Mouse (Mus musculus) MEL (cell line): ENCODE results near the gene Fgr. TPM values are rescaled to one million over a fixed set of nuclear protein-coding genes. Genes with fewer than 3 reads are reported as not detected.

Experiments used
- DNase-seq: peaks from one replicate; pipeline ENCODE4 v3.0.0; 2011; ENCODE audit warnings: low read depth, low spot score
- H3K27ac ChIP-seq: 2 replicates; pipeline ENCODE4 v1.5.1; 2012; ENCODE audit warnings: low read depth, mild to moderate bottlenecking, control low read depth, low read length, moderate library complexity; ENCODE audit not compliant: control insufficient read depth
- H3K27me3 ChIP-seq, 2 experiments: fragments of 150-350 bp in 1 of 2; sonication (generic) in 1 of 2; 2 replicates each; pipeline ENCODE4 v1.6.1; 2012; ENCODE audit warnings: low read length in 2 of 2, mild to moderate bottlenecking in 2 of 2, improper control_type of control experiment in 1 of 2, moderate library complexity in 1 of 2; ENCODE audit not compliant: insufficient read depth in 2 of 2, control insufficient read depth in 1 of 2
- H3K36me3 ChIP-seq, 2 experiments: 2 replicates each; pipeline ENCODE4 v1.6.1; 2012 to 2014; ENCODE audit warnings: low read length in 2 of 2, improper control_type of control experiment in 1 of 2, inconsistent platforms in 1 of 2, mild to moderate bottlenecking in 1 of 2; ENCODE audit not compliant: insufficient read depth in 2 of 2, control insufficient read depth in 1 of 2
- H3K4me1 ChIP-seq, 2 experiments: fragments of 150-350 bp in 1 of 2; sonication (generic) in 1 of 2; 2 replicates each; pipeline ENCODE4 v1.6.1; 2012; ENCODE audit warnings: low read length in 2 of 2, improper control_type of control experiment in 1 of 2, mild to moderate bottlenecking in 1 of 2; ENCODE audit not compliant: insufficient read depth in 2 of 2, control insufficient read depth in 1 of 2
- H3K4me3 ChIP-seq, 2 experiments: fragments of 150-350 bp in 1 of 2; sonication (generic) in 1 of 2; 2 replicates each; pipeline ENCODE4 v1.5.1; 2012; ENCODE audit warnings: low read depth in 2 of 2, low read length in 2 of 2, mild to moderate bottlenecking in 2 of 2, moderate library complexity in 2 of 2, control low read depth in 1 of 2, improper control_type of control experiment in 1 of 2; ENCODE audit not compliant: control insufficient read depth in 1 of 2, insufficient read depth in 1 of 2
- H3K79me2 ChIP-seq: 2 replicates; pipeline ENCODE4 v1.6.1; 2012; ENCODE audit warnings: mild to moderate bottlenecking, low read length, moderate library complexity; ENCODE audit not compliant: control insufficient read depth, poor library complexity, insufficient read depth
- H3K9ac ChIP-seq: 2 replicates; pipeline ENCODE4 v1.6.1; 2012; ENCODE audit warnings: low read depth, mild to moderate bottlenecking, control low read depth, low read length, moderate library complexity; ENCODE audit not compliant: control insufficient read depth, poor library complexity, severe bottlenecking
- H3K9me3 ChIP-seq: fragments of 150-350 bp; sonication (generic); replicated peaks from 2 replicates; pipeline ENCODE4 v1.6.1; 2012; ENCODE audit warnings: mild to moderate bottlenecking, low read length, improper control_type of control experiment, moderate library complexity; ENCODE audit not compliant: insufficient read depth
- CHD2 ChIP-seq: IDR thresholded peaks from 2 replicates; pipeline ENCODE4 v1.6.1; 2011; ENCODE audit warnings: low read length, improper control_type of control experiment
- CTCF ChIP-seq, 3 experiments: IDR thresholded peaks in 2 of 3; conservative IDR thresholded peaks in 1 of 3; 2 replicates each; pipeline ENCODE4 v1.5.1; 2011 to 2012; ENCODE audit warnings: low read length in 3 of 3, low read depth in 2 of 3, mild to moderate bottlenecking in 2 of 3, improper control_type of control experiment in 1 of 3, inconsistent platforms in 1 of 3, mixed read lengths in 1 of 3, moderate library complexity in 1 of 3; ENCODE audit not compliant: control insufficient read depth in 1 of 3, insufficient read depth in 1 of 3, poor library complexity in 1 of 3, severe bottlenecking in 1 of 3
- E2F4 ChIP-seq: IDR thresholded peaks from 2 replicates; pipeline ENCODE4 v1.6.1; 2011; ENCODE audit warnings: low read depth, low read length, improper control_type of control experiment, borderline replicate concordance
- ELF1 ChIP-seq: IDR thresholded peaks from 2 replicates; pipeline ENCODE4 v1.6.1; 2014; ENCODE audit warnings: low read depth, mild to moderate bottlenecking, inconsistent platforms, low read length, improper control_type of control experiment, moderate library complexity
- EP300 ChIP-seq, 2 experiments: IDR thresholded peaks; 2 replicates each; pipeline ENCODE4 v1.6.1; 2011; ENCODE audit warnings: improper control_type of control experiment in 2 of 2, low read length in 2 of 2, low read depth in 1 of 2, mild to moderate bottlenecking in 1 of 2
- GATA1 ChIP-seq: IDR thresholded peaks from 2 replicates; pipeline ENCODE4 v1.6.1; 2011; ENCODE audit warnings: low read depth, low read length, improper control_type of control experiment
- HCFC1 ChIP-seq: IDR thresholded peaks from 2 replicates; pipeline ENCODE4 v1.6.1; 2012; ENCODE audit warnings: low read depth, mild to moderate bottlenecking, inconsistent platforms, low read length, improper control_type of control experiment, moderate library complexity
- JUND ChIP-seq: IDR thresholded peaks from 2 replicates; pipeline ENCODE4 v1.6.1; 2011; ENCODE audit warnings: low read depth, mild to moderate bottlenecking, improper control_type of control experiment, low read length
- KAT2A ChIP-seq: conservative IDR thresholded peaks from 2 replicates; pipeline ENCODE4 v1.6.1; 2012; ENCODE audit warnings: low read depth, low read length, improper control_type of control experiment, inconsistent platforms
- MAFK ChIP-seq: IDR thresholded peaks from 2 replicates; pipeline ENCODE4 v1.6.1; 2011; ENCODE audit warnings: low read depth, mild to moderate bottlenecking, low read length, improper control_type of control experiment, borderline replicate concordance
- MAX ChIP-seq: IDR thresholded peaks from 2 replicates; pipeline ENCODE4 v1.6.1; 2011; ENCODE audit warnings: low read length, improper control_type of control experiment
- MXI1 ChIP-seq: IDR thresholded peaks from 2 replicates; pipeline ENCODE4 v1.6.1; 2011; ENCODE audit warnings: mild to moderate bottlenecking, low read depth, low read length, improper control_type of control experiment
- MYB ChIP-seq: IDR thresholded peaks from 2 replicates; pipeline ENCODE4 v1.6.1; 2011; ENCODE audit warnings: mild to moderate bottlenecking, low read depth, low read length, improper control_type of control experiment
- NRF1 ChIP-seq: IDR thresholded peaks from 2 replicates; pipeline ENCODE4 v1.6.1; 2014; ENCODE audit warnings: low read depth, mild to moderate bottlenecking, inconsistent platforms, low read length, improper control_type of control experiment, moderate library complexity; ENCODE audit not compliant: poor library complexity, insufficient read depth, severe bottlenecking
- POLR2A ChIP-seq, 2 experiments: IDR thresholded peaks; 2 replicates each; pipeline ENCODE4 v1.6.1; 2011 to 2012; ENCODE audit warnings: low read length in 2 of 2, mild to moderate bottlenecking in 2 of 2, control low read depth in 1 of 2, improper control_type of control experiment in 1 of 2, low read depth in 1 of 2, moderate library complexity in 1 of 2; ENCODE audit not compliant: control insufficient read depth in 1 of 2, insufficient read depth in 1 of 2, poor library complexity in 1 of 2
- POLR2AphosphoS5 ChIP-seq: IDR thresholded peaks from 2 replicates; pipeline ENCODE4 v1.6.1; 2012; ENCODE audit warnings: low read depth, borderline replicate concordance, mild to moderate bottlenecking, inconsistent platforms, low read length, moderate library complexity, mixed read lengths
- RAD21 ChIP-seq: IDR thresholded peaks from 2 replicates; pipeline ENCODE4 v1.6.1; 2011; ENCODE audit warnings: mild to moderate bottlenecking, low read depth, low read length, improper control_type of control experiment
- RCOR1 ChIP-seq: IDR thresholded peaks from 2 replicates; pipeline ENCODE4 v1.6.1; 2012; ENCODE audit warnings: low read depth, mild to moderate bottlenecking, inconsistent platforms, low read length, improper control_type of control experiment
- SIN3A ChIP-seq: IDR thresholded peaks from 2 replicates; pipeline ENCODE4 v1.6.1; 2012; ENCODE audit warnings: low read length, improper control_type of control experiment, inconsistent platforms
- TAL1 ChIP-seq: IDR thresholded peaks from 2 replicates; pipeline ENCODE4 v1.6.1; 2012; ENCODE audit warnings: mild to moderate bottlenecking, inconsistent platforms, low read length, moderate library complexity, mixed read lengths
- TBP ChIP-seq: IDR thresholded peaks from 2 replicates; pipeline ENCODE4 v1.8.0; 2011; ENCODE audit warnings: low read depth, low read length, improper control_type of control experiment
- TCF12 ChIP-seq: IDR thresholded peaks from 2 replicates; pipeline ENCODE4 v1.6.1; 2014; ENCODE audit warnings: low read depth, mild to moderate bottlenecking, inconsistent platforms, low read length, improper control_type of control experiment, moderate library complexity
- UBTF ChIP-seq: IDR thresholded peaks from 2 replicates; pipeline ENCODE4 v1.6.1; 2012; ENCODE audit warnings: low read depth, mild to moderate bottlenecking, inconsistent platforms, low read length, improper control_type of control experiment, moderate library complexity, borderline replicate concordance; ENCODE audit not compliant: insufficient read depth
- USF1 ChIP-seq: IDR thresholded peaks from 2 replicates; pipeline ENCODE4 v1.6.1; 2014; ENCODE audit warnings: low read depth, mild to moderate bottlenecking, inconsistent platforms, low read length, improper control_type of control experiment, moderate library complexity
- ZC3H11A ChIP-seq: IDR thresholded peaks from 2 replicates; pipeline ENCODE4 v1.6.1; 2012; ENCODE audit warnings: low read depth, mild to moderate bottlenecking, inconsistent platforms, low read length, improper control_type of control experiment
- ZMIZ1 ChIP-seq: IDR thresholded peaks from 2 replicates; pipeline ENCODE4 v1.6.1; 2012; ENCODE audit warnings: low read depth, mild to moderate bottlenecking, inconsistent platforms, low read length, improper control_type of control experiment, moderate library complexity
- polyA plus RNA-seq, 2 experiments: library from polyadenylated mRNA; stranded (reverse) in 1 of 2; unstranded in 1 of 2; fragments of >175 nt in 1 of 2; fragments of >200 nt in 1 of 2; gene quantifications; 2 replicates each; pipeline versions ENCODE4 v1.2.1 to v1.2.4; 2012; ENCODE audit warnings: low replicate concordance in 2 of 2, low read depth in 1 of 2; ENCODE audit not compliant: insufficient read length in 2 of 2, insufficient read depth in 1 of 2, missing spikeins in 1 of 2
- total RNA-seq: library from RNA; depleted of rRNA; stranded (reverse); fragments of 300-350 nt; gene quantifications from 2 replicates; pipeline ENCODE4 v1.2.3, GENCODE M21; 2012

The Fgr gene
- total and polyA plus RNA-seq, 3 experiments = not detected

GRCm38 (mm10) chr4:133021181-133021671 is 47.3 kb downstream of the Fgr start:
- Histone ChIP-seq H3K79me2 (no peaks in the 10 kb centered on the region), H3K4me3 (no peak overlapping the region), H3K27me3 (no peaks in the 10 kb centered on the region), H3K9me3 (no peaks in the 10 kb centered on the region), H3K4me1 (peaks cover 0 to 9% of the 10 kb centered on the region in 2 experiments; a peak in 1 of 4 replicates), H3K27ac (no peak overlapping the region), H3K9ac (no peak overlapping the region), H3K36me3 (peaks cover 0 to 3% of the 10 kb centered on the region in 2 experiments; a peak in 1 of 4 replicates)
- TF ChIP-seq NRF1 = no peak
- no peak for TF ChIP-seq RAD21
- no peak for TF ChIP-seq MYB
- no peak for TF ChIP-seq ZMIZ1
- TF ChIP-seq GATA1 = no peak
- no peak for TF ChIP-seq EP300 (IDR thresholded peaks at IDR 0.05; ENCODE audit: low read depth in 1 of 2, low read length in 2 of 2)
- no peak for TF ChIP-seq KAT2A
- DNase-seq = no peak

DNA sequence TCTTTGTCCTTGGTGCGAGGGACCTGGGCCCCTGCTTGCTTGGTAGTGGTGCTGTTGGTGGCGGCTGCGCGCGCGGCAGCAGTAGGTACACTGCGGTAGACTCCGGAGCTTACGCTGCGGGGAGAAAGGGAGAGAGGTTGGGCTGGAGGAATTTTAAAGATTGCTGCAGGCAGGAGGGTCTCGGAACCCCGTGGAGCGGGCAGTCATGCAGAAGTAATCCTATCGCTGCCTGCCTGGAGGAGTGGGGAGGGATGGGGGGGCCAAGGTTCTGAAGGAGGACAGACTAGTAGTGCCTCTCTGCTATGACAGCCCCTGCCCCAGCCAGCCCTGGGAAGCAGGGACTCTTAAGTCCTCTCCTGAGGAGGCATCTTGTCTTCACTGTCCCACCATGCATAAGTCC is 48.3 kb downstream of the Fgr start:
- H3K9me3 ChIP-seq = no peaks in the 10 kb centered on the region
- H3K27ac ChIP-seq = no peak overlapping the region
- no peak overlapping the region for H3K4me3 ChIP-seq
- no peaks in the 10 kb centered on the region for H3K79me2 ChIP-seq
- no peaks in the 10 kb centered on the region for H3K27me3 ChIP-seq
- no peak for DNase-seq
- no peak for TF ChIP-seq ELF1
- TF ChIP-seq ZC3H11A = no peak
- no peak for TF ChIP-seq TAL1
- TF ChIP-seq TCF12 = no peak
- TF ChIP-seq MAX = no peak
- no peak for TF ChIP-seq KAT2A
- TF ChIP-seq JUND = no peak
- TF ChIP-seq MYB = no peak
- no peak for TF ChIP-seq CHD2
- H3K9ac ChIP-seq = no peak overlapping the region
- peaks cover 0 to 1% of the 10 kb centered on the region in 2 experiments; a peak in 1 of 4 replicates for H3K36me3 ChIP-seq
- H3K4me1 ChIP-seq = peaks cover 0 to 2% of the 10 kb centered on the region in 2 experiments; a peak in 1 of 4 replicates

DNA sequence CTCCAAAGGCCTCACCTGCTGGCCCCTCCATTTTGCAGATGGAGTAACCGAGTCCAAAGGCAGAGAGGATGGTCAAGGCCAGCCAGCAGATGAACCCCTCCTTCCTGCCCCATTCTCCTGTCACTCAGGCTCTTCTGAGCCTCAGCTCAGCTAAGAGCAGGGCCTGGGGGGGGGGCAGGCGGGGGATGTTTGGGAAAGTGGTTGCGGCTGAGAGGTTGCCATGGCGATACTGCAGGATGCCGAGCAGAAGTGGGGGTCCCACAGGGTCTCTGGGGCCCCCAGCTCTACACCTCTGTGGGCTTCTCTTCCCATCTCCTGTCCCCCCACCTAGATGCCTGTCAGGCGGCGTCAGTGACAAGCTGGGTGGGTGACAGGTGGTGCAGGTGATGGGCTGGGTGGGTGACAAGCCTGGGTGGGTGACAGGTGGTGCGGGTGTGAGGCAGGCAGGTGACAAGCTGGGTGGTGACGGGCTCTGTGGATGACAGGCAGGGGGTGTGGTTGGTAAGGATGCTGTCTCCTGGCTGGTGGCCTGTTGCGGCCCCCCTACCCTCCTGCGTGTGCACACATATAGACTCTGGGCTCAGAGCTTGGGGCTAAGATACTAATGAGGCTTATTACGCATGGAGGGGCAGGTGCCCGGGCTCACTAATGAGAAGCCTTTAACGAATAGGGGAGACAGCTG is 49.2 kb downstream of the Fgr start:
- Histone ChIP-seq H3K4me1 (peaks cover 0 to 3% of the 10 kb centered on the region in 2 experiments; a peak in 1 of 4 replicates), H3K36me3 (no peaks in the 10 kb centered on the region), H3K9me3 (no peaks in the 10 kb centered on the region), H3K79me2 (no peaks in the 10 kb centered on the region), H3K27ac (no peak overlapping the region), H3K9ac (no peak overlapping the region), H3K4me3 (no peak overlapping the region), H3K27me3 (no peaks in the 10 kb centered on the region)
- no peak for DNase-seq
- TF ChIP-seq ZC3H11A (no peak), E2F4 (no peak), POLR2A (IDR thresholded peaks at IDR 0.05; ENCODE audit: control insufficient read depth in 1 of 2, insufficient read depth in 1 of 2, low read depth in 1 of 2, low read length in 2 of 2, poor library complexity in 1 of 2) (no peak), SIN3A (no peak), MXI1 (no peak), TBP (no peak), USF1 (no peak), CTCF (IDR thresholded peaks at IDR 0.05 in 2 of 3, conservative IDR thresholded peaks at IDR 0.05 in 1 of 3; ENCODE audit: control insufficient read depth in 1 of 3, insufficient read depth in 1 of 3, low read depth in 2 of 3, low read length in 3 of 3, poor library complexity in 1 of 3, severe bottlenecking in 1 of 3) (no peak), RAD21 (no peak), TCF12 (no peak), MAFK (no peak), HCFC1 (no peak), UBTF (no peak), RCOR1 (no peak), GATA1 (no peak), POLR2AphosphoS5 (no peak)
